Mouse (Mus musculus): Measurements from ENCODE around the gene Rptor. TPM values are rescaled to one million over a fixed set of nuclear protein-coding genes. Genes with fewer than 3 reads are reported as not detected.

Gene Rptor
- total RNA-seq, 2 experiments from 2014 or later = 42.8 to 47.5 TPM

- no peak for DNase-seq (ENCODE audit: low spot score in 2 of 2)
Observed at GRCm38 (mm10) chr11:119807431-119808031, 204.8 kb downstream of the Rptor start.

- DNase-seq (ENCODE audit: low spot score in 2 of 2) = no peak
Observed at GRCm38 (mm10) chr11:119808647-119809280, 206.1 kb downstream of the Rptor start.

GRCm38 (mm10) chr11:119809309-119809708 is 206.6 kb downstream of the Rptor start:
- no peak for DNase-seq (ENCODE audit: low spot score in 2 of 2)

DNA sequence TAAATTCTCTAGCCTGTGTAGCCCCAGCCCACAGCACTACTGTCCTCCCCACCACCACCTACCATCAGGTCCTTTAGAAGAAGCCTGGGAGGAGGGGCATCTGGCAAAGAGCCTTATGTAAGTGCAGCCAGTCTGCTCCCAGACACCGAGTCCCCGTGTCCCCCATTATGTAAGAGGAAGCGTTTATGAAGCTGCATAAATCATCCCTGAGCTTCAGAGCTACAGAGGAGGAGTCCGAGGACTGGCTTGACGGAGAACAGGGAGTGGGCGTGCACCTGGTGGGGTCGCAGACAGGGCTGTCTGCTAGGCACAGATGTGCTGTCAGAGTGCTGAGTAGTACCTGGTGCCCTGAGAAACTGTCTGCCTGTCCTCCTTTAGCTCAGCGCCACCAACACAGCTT is 208.3 kb downstream of the Rptor start:
- DNase-seq (ENCODE audit: low spot score in 2 of 2) = no peak

DNA sequence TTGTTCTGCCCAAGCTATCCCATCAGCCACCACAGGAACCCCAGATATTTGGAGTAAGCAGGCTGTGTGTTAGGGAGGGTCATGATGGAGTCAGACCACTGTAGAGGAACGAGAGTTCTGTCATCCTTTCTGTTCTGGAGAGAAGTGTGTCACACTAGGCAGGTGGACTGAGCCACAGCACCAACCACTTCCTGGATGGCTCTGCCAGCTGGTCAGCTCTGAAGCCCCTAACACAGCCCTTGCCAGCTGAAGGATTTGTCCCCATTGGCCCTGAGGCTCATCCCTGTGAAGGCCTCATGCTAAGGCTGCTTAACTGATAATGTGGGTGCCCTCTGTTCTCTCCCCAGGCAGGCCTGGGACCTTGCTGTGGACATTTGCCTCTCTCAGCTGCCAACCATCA is 208.9 kb downstream of the Rptor start:
- no peak for DNase-seq (ENCODE audit: low spot score in 2 of 2)

- DNase-seq (ENCODE audit: low spot score in 2 of 2) = no peak
Observed at GRCm38 (mm10) chr11:119812093-119812492, 209.4 kb downstream of the Rptor start.

DNA sequence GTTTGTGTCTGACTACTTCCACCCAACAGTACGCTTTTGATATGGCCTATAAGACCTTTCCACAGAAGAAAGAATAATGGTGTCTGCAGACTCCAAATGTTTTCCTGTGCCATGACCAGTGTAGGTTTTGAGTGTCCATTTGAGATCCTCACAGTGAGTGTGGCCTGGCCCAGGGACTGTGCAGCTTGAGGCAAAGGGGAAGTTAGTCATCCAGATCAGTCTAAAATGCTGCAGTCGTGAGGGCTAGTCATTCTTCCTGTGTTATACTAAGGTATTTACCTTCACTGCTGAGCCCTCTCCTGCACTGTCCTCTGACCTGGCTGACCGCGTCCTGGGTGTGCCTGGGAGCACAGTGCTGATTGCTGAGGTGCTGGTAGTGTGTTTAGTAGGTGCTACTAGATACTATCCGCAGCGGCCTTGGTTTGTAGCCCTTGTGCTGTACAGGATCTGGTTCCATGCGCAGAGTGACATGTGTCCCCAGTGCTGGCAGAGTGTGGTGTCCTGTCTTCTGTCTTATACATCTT is 211.4 kb downstream of the Rptor start:
- DNase-seq (ENCODE audit: low spot score in 2 of 2) = no peak

GRCm38 (mm10) chr11:119816798-119817361 is 214.2 kb downstream of the Rptor start:
- DNase-seq (ENCODE audit: low spot score in 2 of 2) = no peak

- DNase-seq (ENCODE audit: low spot score in 2 of 2) = no peak
Observed at GRCm38 (mm10) chr11:119817362-119817837, 214.7 kb downstream of the Rptor start.

DNA sequence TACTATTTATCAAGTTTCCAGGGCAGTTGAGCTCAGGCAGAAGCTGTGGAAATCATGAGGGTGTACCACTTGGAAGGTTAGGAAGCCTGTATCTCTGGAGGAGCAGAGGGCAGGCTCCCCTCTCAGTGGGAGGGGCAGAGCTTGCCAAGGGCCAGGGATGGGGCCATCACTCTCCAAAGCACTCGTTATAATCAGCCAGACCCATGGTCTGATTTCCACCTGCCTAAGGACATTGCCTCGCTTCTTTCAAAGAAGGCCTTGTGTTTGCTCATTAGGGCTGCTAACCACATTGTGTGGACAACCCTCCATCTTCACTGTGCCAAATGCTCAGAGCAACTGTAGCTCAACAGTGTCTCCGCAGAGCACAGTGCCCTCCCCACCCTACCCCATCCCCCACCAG is 215.2 kb downstream of the Rptor start:
- no peak for DNase-seq (ENCODE audit: low spot score in 2 of 2)

DNA sequence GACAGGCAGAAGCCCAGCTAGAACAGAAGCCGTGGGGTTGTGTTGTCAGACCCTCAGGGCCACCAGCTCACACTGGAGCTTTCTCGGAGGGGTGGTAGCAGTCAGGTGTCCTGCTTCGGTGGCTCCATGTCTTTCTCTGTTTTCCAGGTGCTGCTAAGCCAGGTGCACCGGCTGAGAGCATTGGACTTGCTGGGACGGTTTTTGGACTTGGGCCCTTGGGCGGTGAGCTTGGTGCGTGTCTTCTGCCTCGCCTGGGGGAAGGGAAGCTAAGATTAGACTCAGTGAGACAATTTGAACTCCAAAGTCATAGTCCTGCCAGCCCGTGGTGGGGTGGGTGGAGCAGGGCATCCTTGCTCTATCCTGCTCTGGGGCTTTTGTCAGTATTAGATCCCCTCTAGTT is 218.8 kb downstream of the Rptor start:
- no peak for DNase-seq (ENCODE audit: low spot score in 2 of 2)

DNA sequence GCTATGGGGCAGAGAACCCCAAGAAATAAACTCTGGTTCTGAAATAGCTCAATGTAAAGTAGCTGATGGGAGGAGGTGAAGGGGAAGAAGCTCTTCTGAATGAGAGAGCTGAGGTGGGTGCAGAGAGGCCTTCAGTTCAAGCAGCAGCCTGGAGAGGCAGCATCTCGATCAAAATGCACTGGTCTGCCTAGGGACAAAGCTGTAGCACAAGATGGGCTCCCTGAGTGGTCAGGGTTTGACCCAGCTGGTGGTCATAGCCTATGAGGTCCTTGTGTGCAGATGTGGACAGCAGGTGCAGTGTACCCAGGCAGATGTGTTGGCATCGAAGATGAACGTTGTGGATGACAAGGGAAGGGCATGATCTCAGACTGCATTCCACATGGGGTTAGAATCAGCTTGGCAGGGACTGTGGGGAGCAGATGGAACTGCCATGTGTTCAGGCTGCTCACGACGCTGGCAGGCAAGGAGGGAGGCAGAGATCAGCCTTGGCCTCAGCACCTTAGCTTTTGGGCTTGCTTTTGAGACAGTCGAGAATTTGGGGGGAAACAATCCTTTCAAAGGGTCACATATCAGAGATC is 221.5 kb downstream of the Rptor start:
- DNase-seq (ENCODE audit: low spot score in 2 of 2) = no peak

- DNase-seq (ENCODE audit: low spot score in 2 of 2) = no peak
Observed at GRCm38 (mm10) chr11:119825783-119826182, 223.1 kb downstream of the Rptor start.

DNA sequence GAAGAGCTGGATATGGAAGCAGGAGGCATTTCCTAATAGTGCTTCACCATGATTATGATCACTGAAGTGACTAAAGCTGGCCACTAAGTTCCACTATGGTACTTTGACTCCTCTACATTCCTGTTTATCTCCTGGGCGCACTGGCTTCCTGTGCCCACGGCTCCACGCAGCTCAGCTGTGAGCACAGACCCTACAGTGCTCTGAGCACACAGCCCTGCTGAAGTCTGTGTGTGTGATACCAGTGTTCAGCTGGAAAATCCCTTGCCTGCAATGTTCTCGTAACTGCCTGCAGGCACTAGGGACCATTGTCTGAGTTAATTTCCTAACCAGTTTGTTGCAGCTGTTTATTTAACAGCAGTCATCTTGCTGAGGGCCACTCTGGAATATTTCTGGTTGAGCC is 223.5 kb downstream of the Rptor start:
- no peak for DNase-seq (ENCODE audit: low spot score in 2 of 2)

DNA sequence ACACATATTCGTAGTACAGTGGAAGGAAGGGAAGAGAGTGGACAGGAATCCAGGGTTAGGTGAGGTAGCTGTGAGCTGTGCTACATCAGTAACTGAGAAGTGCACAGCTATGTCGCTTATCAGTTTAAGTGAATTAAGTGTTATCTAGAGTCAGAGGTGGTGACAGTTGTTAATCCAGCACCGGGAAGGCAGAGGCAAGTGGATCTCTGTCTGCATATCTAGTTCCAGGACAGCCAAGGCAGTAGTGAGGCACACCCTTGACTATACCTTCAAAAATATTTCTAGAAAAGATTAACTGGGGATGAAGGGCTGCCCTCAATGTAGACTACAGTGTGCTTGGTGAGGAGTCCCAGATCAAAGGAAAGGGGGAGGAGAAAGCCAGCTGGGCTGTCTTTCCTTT is 226.4 kb downstream of the Rptor start:
- no peak for DNase-seq (ENCODE audit: low spot score in 2 of 2)

- DNase-seq (ENCODE audit: low spot score in 2 of 2) = no peak
Observed at GRCm38 (mm10) chr11:119831682-119832081, 229.0 kb downstream of the Rptor start.

- no peak for DNase-seq (ENCODE audit: low spot score in 2 of 2)
Observed at GRCm38 (mm10) chr11:119833311-119833710, 230.6 kb downstream of the Rptor start.

DNA sequence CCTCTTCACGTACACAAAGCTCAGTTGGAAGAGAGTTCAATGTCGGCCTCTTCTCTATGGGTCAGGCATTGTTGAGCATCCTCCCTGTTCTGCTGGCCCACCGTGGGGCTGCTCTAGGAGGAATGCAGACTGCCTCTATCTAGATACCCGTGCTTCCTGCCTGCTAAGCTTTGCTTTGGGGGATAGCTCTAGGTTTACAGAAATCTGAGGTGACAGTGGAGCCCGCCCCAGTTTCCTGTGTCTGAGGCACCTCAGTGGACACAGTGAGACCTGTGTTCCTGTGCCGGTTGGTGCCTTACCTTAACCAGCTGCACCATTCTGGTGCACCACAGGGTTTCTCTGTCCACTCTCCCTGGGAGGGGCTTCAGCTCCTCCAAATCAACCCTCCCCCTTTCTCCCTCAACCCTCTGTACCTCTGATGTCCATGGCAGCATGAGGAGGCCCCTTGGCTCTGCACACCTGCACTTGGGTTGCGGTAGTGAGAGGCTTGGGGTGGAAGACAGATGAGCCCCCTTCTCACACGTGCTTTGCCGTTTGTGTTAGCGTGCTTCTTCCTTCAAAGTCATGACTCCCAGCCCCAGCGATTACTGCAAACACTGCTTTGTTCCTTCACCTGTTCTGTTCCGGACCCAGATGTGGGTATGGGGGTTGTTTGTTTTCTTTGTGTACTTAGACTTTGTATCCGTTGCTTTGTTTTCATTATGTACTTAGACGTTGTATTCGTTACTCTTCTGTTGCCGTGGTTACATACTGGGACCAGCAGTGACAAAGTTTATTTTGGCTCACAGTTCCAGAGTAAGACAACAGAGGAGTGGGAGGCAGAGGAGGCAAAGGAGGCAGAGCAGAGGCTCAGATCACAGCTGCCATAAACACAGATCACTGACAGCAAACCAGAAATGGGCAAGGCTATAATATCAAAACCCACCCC is 231.4 kb downstream of the Rptor start:
- no peak for DNase-seq (ENCODE audit: low spot score in 2 of 2)

- DNase-seq (ENCODE audit: low spot score in 2 of 2) = no peak
Observed at GRCm38 (mm10) chr11:119836326-119836725, 233.6 kb downstream of the Rptor start.

DNA sequence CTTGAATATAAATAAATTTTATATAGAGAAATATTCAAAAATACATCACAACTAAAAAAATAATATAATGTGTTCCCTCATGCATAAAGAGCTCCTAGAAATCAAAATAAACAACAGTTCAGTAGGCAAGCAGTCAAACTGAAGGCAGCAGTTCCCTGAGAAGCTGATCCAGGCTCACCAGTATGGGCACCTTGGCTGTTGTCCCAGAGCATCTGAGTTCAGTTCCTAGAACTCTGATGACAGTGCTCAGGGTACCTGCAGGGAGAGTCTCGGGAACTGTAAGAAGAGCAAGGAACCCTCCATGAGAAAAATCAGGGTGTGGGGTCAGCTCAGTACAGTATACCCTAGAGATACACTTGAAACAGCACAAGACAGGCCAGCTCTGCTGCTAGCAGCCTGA is 235.1 kb downstream of the Rptor start:
- no peak for DNase-seq (ENCODE audit: low spot score in 2 of 2)
